Mouse (Mus musculus) kidney, postnatal 4 days (tissue): ENCODE data around the gene Kdm2b.
"Not testable (repeated sequence)": the region's sequence is repeated elsewhere in the genome, so short reads cannot be mapped to it uniquely, and the experiment has no call there.

Experiments
- DNase-seq, 2 experiments: peaks; one replicate each; pipeline ENCODE4 v3.0.0; 2021; ENCODE audit warnings: mixed read lengths in 2 of 2

Gene Kdm2b

DNA sequence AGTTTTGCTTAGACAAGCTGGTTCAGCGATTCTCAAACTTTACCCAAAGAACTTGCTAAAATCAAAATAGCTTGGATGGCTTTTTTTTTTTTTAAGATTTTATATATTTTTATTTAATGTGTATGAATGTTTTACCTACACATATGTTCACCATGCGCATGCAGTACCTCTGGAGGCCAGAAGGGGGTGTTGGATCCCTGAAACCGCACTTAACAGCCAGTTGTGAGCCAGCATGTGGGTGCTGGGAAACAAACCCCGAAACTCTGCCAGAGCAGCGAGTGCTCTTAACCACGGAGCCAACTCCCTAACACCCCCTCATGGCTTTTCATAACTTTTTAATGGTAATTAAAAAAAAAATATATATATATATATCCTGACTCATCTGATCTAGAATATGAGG lies 21.2 kb upstream of the Kdm2b start:
- DNase-seq = no peak

DNA sequence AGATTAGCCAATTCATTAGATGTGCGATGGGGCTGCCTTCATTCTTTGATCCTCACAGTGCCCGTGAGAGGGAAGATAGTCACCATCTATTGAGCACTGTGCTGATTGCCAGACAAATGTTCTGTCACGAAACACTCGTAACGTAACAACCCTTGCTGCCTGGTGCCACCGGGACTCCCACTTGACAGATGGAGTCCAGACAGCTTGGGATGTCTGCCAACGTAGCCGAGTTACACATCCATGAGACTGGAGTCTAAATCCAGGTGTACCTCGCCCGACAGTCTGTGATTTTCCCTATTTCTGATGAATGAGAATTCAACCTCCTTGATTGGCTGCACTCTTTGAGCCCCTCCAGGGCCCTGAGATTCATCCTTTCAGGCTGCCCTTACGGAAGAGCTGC lies 20.2 kb upstream of the Kdm2b start:
- no peak for DNase-seq

DNA sequence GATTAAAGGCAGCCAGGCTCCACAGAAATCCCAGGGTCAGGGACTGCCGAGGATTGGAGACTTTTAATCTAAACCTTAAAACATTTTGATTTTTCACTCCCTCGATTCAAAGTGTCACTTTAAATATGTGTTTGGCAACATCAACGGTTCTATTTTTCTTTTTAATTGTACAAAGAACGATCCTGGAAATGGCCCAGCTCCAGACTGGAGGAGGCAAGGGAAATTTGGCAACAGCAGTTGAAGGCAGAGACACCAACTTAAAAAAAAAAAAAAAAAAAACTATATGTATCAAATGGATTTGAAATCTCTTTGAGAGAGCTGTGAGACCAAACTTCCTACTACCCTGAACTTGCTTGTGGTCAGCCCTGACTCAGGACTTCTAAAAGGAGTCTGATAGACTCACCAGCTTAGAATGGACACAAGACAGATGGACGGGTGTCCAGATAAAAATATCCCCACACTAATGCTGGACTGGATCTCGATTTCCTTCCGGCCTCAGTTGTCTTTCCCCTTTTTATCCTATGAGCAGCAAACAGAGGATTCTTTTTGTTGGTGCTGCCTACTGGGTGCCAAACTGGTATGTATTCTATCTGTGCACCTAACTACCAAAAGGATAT lies 19.4 kb upstream of the Kdm2b start:
- peak in 1 of 2 experiments; percentile 46 for DNase-seq

DNA sequence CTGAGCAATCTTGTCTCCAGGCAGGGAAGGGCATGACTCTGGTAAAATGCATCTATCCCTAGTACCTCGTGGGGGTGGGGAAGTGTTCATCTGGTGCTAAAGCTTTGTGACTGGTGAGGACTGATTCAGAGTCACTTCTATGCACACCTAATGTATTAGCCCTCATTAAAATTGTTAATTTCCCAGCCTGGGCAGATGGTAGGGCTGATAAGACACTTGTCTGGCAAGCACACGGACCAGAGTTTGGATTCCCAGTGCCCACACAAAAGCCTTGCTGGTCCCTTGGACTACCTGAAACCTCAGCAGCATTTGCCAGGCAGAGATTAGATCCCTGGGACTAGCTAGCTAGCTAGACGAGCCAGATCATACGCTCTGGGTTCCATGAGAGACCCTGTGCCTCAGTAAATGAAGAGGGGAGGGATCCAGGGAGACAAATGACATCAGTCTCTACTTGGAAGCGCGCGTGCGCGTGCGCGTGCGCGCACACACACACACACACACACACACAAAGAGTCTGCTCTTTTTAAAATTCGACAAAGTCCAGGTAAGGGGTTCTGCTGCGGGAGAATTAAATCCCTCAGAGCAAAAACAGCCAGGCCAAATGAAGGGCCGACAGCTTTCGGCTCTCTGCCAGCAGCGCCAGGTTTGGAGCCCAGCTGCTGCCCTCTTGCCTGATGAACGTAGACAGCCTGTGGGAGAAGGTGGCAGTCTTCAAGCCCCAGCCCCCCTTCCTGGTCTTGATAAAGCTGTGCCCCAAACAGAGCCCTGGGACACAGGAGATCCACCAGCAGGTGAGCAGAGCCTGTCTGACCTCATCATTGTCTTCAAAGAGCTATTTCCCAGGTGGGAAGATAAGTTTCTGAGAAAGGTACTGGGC lies 16.3 kb upstream of the Kdm2b start:
- no peak for DNase-seq

DNA sequence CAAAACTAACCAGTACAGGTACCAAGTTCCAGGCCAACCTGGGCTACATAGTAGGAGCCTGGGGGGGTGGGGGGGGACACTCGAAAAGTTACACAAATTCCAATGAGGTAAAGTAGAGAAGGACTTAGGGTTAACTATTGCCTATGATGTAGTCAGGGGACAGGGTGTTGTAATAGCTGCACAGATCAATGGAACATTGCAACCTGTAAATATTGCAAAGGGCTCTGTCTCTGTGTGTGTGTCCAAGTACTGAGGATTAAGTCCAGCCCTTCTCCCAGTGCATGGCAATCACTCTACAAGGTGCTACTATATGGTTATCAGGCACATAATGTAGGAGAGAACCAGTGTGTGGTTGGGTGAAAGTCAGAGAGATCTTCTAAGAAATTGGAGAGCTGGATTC lies 11.3 kb upstream of the Kdm2b start:
- DNase-seq = no peak

DNA sequence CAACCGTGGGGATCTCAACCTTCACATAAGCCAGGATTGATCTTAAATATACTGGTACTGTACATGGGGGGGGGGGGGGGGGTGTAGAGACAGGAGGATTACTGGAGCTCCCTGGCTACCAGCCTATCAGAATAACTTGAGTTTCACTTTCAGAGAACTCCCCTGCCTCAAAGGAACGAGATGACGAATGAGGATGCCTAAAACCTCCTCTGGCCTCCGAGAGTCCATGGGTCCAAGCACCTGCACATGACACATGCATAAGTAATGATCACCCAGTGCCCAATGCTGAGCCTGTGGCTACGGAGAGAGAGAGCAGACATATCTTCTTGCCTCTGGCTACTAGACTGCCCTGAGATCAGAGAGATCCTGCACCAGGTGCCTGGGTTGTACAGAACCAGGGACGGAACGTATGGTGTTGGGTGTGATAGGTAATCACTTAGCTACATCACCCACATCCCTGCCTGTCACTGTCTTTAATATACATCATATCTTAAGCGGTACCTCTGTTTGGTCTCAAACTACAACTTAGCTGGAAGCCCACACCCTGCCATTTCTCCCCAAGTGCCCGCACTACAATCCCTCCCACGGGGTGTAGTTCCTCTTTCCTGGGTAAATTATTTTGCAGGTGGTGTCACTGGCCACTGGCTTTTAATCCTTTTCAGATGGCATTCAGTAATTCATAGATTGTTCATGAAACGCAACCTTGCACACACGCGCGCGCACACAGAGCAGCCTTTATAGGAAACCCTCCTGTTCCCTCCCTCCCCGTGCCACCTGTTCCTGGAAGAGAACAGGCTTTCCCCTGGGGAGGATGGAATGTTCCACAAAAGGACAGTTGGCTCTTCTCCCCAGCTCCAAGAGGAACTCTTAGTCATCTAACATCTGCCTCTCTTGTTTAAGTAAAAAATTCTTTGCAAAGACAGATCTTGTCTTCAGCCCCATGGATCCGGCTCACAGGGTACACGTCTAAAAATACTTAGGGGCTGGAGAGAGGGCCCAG lies 7.9 kb upstream of the Kdm2b start:
- no peak for DNase-seq

DNA sequence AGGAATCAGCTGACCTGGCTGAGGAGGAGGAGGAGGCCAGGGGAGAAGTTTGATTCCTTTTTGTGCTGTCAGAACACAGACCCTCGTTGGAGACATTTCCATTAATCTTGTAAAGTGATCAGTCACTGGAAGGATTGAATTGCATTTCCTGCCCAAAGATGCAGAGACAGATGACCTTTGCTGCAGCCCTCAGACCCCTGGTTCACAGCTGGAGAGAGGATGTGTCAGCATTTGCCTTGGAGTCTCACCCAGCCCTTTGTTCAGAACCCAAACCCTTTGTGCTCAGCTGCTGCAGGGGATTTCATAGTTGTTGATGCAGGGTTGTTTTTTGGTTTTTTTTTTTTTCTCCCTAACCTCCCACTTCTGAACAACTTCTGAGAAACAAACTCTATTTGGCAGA lies 5.3 kb upstream of the Kdm2b start:
- DNase-seq = peak in 1 of 2 experiments; percentile 49

DNA sequence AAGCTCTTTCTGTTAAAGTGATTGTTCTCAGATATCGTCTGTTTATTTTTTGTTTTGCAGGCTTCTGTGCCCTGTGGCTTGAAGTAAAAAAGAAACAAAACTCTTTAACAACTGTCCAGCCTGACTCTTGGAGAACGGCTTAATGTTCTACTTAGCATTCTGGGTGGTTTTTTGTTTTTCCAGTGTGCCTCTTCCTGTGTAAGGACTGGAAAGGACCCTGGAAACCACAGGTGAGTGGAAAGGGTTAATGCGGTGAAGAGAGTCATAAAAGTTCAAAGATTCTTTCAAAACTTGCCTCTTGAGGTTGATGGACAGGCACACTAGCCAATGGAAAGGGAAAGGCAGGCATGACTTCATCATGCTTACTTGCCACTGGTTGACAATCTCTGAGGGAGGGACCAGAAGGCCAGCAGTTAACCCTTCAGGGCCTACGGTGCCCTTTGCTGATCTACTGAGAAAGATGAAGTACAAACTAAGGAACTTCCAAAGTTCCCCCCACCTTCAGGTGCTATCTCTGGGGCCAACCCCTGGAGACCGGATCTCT lies 4.8 kb upstream of the Kdm2b start:
- peak; percentile 96 for DNase-seq

DNA sequence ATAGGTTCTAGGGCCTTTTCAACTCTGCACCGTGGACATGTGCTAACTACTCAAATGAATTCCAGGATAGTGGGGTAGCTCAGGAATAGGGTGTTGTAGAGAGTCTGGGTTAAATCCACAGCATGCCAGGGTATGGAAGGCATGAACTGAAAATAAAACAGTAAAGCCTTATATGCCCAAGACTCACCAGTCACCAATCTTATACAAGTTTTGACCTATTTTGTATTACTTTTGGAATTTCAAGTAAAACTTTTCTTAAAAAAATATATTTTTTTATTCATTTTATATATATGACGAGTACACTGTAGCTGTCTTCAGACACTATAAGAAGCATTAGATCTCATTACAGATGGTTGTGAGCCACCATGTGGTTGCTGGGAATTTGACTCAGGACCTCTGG lies 4.2 kb upstream of the Kdm2b start:
- no peak for DNase-seq

DNA sequence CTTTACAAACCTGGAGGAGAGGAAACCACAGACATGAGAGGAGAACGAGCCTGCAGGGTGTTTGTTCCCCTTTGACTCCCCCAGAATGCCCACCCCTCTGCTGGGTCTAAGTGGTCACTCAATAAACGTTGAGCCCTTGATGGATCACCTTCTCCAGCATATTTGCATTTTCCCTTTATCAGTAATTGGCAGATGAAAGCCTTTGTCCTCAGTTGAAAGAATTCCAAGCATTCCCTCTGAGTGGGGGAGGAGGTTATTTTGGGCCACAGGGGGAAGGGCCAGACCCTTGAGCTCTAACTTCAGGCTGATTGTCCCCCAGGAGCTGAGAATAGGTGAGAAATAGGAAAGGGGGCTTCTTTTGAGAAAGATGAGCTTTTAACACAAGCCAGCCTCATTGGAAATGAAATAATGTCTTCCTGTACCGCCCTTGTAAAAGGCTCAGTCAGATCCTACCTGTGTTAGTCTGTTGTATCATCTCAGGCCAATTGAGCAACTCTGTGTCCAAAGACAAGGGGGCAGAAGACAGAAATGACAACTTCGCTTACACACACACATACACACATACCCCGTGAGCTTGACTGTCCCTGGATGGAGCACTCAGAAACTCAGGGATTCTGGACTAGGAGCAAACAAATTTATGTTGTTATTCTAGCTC lies 1.9 kb upstream of the Kdm2b start:
- no peak for DNase-seq

DNA sequence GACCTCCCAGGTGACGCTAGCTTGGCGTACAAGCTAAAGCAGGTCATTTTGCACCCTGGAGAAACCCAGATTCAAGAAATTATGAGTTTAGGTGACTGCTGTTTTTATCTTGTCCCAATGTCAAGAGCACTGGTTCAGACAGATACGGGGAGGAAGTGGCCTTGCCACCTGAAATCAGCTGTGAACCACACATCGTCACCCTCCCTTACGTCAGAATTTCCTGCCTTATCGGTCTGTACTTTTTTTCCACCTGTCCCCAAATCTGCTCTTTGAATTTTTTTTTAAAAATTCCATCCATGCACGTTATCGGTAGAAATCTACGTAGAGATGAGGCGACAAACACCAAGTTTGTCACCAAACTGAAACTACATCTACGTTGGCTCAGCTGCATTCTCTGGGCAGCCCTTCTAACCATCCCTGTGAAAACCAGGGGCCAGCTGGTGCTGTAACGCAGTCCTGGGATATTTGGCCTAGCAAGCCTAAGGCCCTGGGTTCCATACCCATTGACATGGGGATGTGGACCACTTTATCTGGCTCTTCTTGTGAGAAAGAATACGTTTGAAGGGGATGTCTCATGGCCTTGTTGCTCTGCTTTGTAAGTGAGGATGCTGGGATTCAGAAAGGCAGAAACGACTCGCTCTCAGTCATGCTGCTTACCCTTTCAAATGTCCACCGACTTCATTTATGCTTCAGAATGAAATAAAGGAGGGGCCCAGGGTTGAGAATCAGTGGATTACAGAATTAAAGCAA lies 963 bp upstream of the Kdm2b start:
- DNase-seq = no peak

DNA sequence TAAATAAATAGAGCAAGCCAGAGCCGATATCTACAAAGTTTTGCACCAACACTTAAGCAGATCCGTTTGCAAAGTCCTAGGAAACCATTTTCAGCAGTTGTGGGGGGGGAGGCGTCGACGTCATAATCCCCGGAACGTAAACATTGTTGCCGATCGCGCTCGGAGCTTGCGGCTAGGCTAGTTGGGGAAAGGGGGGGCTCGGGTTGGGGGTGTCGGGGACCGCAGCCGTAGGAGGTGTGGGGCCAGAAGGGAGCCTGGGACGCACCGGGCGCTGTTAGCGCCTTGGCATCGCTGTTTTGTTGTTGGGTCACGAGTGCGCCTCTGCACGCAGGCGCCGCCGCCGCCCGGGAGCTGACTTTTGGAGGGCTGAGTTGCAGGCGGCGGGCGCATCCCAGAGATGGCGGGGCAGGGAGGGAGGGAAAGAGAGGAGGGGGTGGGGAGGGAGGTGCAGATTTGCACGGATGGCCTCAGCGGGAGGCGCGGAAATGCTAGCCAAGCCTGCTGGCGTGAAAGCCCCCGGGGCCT lies 560 bp downstream of the Kdm2b start:
- peak; percentile 80 to 86 for DNase-seq

DNA sequence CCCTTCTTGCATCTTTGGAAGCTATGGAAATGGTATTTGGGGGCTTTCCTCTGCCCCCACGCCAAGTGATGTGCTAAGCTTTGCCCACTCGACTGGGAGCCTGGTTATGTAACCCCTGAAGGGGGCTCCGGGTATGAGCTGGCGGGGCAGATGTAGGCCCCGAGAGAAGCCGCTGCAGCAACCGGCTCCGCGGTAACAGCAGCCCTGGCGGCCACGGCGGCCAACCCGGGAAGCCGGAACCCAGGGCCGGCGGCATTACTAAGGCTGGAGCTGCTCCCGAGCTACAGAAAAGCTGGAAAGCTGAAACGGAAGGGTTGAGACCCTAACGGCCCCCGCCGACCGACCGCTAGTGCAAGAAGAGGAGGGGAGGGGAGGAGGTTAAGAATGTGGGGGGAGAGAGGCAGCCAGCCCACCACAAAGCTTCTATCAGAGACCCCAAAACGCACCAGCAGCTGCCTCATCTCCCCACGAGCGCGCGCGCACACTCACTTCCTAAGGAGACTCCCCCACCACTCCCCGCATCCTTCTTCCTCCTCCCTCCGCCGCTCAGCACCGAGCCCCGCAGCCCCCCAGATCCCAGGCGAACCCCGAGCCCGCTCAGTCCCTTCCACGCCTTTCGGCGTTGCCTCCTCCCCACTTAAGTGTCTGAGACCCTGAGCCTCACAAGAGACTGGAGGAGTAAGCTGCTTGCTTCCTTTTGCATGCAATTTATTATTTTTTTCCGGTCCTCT lies 1.4 kb downstream of the Kdm2b start:
- peak; percentile 65 to 76 for DNase-seq

DNA sequence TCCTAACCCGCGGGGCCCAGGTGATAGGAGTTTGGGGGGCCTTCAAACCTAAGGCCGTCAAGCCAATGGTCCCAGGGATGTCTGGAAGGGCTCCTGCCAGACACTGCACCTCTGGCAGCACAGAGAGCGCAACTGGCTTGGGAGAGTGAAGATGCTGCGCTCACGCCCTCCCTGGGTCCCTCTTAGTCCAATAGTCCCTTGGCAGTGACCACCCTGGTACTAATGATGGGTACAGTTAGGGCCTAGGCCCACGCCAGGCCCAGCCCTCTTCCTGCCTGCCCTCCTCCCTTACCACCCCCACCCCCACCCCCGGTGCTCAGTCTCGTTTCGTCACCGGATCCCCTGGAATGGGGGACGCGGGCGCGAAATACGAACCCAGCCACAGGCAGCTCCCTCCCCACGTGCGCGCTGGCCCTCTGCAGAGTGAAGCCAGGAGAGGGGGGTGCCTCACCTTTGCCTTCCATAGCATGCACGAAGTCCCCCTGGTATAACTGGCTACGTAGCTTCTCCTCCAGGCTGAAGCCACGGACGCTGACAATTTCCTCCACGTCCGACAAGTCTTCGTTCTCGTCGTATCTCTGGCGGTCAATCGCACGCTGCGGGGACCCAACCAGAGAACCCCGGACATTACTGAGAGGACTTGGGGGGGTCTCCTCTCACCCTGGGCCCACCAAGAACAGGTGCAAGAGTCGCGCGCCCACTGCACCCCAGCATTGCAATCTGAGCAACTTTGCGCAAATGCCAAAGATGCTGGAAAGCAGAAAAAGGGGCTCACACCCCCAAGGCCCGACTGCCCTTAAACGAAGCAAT lies 2.2 kb downstream of the Kdm2b start:
- peak; percentile 72 to 77 for DNase-seq

DNA sequence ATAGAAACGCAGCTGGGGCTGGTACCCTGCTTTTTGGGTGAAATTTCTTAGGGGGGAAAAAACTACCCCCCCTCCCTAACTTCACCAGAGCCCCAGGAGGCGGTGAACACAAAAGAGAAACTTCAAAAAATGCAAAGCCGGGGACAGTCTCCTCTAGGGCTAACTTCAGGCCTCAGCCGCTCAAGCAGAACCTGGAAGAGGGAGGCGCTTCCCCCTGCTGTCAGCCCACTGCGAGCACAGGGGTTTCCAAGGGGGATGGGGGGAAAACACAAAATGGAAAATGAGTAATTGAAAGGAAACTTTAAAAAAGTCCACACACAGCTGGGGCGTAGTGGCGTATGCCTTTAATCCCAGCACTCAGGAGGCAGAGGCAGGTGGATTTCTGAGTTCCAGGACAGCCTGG lies 3.5 kb downstream of the Kdm2b start:
- DNase-seq = peak; percentile 38 to 59

DNA sequence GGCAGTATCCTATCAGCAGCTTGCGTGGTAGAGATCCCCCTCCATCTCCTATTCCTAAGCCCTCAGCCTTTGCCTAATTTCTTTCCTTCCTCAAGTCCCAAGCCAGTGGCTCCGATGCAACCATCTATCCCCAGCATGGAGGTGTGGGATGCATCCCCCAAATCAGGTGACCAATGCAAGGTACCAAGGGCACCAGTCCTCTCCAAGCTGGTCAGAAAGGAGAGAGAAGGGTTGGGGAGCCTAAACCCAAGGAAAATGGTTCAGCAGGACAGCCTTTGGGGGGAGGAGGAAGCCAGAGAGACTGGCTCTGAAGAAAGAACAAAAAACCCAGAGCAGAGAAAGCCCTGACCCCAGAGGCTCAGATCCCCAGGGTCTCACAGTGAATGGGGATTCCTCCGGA lies 4.3 kb downstream of the Kdm2b start:
- no peak for DNase-seq

DNA sequence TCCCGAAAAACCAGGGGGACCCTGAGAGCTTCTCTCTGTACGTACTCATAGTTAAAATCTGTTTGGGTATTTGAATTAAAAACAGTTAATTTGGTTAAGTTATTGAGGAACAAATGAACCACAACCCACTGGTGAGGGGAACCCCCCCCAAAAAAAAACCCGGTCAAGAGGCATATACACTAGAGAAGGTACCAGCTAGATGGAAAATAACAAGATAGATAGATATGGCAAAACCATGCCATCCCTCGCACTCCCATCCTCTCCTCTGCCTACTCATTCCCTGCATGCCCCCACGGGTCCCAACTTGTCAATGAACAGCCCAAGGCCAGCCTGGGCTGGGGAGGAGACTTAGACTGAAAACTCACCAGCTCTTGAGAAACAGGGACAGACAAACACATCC lies 5.1 kb downstream of the Kdm2b start:
- DNase-seq = no peak

DNA sequence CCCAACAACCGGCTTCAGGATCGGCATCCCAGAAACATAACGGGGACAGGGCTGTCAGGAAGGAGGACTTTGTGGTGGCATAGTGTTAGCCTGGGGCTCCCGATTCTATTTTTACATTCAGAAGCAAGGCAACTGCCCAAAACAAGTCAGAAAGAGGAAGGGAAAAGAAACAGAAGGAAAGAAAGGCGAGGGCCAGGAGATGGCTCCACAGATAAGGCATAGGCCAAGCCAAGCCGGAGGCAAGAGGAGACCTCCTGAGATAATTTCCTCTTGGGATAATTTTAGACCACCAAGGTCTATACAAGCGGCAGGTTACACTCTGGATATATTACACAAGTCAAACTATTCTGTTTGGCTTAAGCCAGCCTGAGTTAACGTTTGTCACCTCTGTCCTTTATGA lies 10.7 kb downstream of the Kdm2b start:
- no peak for DNase-seq

DNA sequence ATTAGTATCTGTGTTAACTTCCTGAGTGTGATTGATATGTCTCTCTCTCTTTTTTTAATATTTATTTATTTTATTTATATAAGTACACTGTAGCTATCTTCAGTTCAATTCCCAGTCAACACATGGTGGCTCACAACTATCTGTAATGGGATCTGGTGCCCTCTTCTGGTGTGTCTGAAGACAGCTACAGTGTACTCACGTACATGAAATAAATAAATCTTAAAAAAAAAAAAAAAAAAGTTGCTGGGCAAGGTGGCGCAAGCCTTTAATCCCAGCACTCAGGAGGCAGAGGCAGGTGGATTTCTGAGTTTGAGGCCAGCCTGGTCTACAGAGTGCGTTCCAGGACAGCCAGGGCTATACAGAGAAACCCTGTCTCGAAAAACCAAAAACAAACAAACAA lies 14.9 kb downstream of the Kdm2b start:
- DNase-seq = not testable (repeated sequence)

DNA sequence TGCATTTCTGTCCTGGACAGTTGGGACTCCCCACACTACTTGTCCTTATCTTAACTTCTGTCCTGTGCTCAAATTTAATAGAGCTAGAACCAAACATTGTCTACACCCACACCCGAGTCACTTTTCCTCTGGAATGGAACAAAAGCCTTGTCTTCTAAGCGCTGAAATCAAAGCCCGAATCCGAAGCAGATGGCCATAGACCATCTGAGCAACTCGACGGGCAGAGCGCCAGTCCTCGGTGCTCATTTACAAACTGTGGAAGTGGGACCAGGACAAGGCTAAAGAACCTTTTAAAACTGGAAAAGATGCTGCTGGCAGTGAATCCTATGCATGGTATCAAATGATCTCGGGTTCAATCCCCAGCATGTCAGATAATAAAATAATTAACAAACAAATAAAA lies 17.5 kb downstream of the Kdm2b start:
- no peak for DNase-seq
